Mouse (Mus musculus) right cerebral cortex, adult 2 months (tissue): Measurements from ENCODE around the gene Tesk2.
"Not testable (repeated sequence)": the region's sequence is repeated elsewhere in the genome, so short reads cannot be mapped to it uniquely, and the experiment has no call there.

Source experiments
- DNase-seq, 2 experiments: peaks; one replicate each; pipeline ENCODE4 v3.0.0; 2021 to 2022; ENCODE audit warnings: low spot score in 2 of 2

Gene Tesk2

GRCm38 (mm10) chr4:116720343-116721097 lies at the start of gene Tesk2:
TSS of gene Tesk2 (plus strand) at chr4:116720948.
- peak; percentile 95 for DNase-seq

- no peak for DNase-seq
Observed at GRCm38 (mm10) chr4:116672785-116673184, 48.0 kb upstream of the Tesk2 start.

DNA sequence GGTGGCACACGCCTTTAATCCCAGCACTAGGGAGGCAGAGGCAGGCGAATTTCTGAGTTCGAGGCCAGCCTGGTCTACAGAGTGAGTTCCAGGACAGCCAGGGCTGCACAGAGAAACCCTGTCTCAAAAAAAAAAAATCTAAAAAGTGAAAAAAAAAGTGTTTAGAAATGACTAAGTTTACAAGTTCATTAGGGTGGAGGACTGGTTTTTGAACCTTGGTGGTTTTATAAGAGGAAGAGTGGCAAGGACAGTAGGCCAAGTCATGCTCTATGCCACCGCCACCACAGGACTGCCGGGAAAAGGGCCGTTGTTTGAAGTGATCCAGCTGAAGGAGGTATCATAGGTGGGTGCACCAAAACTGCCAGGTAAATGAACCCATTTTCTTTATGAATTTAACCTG lies 46.0 kb upstream of the Tesk2 start:
- DNase-seq: not testable (repeated sequence)

DNA sequence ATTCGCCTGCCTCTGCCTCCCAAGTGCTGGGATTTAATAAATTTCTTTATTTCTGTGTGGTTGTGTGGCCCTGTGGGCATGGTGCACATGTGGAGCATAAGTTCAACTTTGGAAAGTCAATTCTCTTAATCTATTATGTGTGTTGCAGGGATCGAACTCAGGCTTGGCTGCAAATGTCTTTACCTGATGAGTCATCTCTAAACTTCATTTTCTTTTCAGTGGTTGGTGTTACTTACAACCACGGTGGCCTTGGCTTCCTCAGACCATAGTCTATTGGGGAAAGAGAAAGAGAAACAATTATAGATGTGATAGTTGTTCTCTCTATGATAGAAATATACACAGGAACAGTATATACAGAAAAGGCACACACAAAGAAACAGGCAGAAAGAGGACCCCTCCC lies 44.7 kb upstream of the Tesk2 start:
- DNase-seq: no peak

DNA sequence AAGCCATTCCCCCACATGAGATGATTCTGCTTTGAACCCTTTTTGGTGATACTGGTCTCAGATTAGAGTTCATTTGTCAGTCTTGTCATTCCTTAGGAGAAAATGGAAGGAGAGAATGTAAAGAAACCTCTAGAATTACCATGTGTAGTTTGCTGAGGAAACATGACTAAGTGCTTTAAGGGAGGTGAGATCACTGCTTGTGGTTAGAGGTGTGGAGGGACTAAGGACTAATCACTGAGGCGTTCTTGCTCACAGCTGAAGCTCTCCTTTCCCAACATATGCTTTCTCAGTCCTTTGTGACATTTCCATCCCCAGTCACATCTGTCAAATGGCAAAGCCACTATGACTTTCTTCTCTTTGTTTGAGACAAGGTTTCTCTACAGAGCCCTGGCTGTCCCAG lies 42.9 kb upstream of the Tesk2 start:
- DNase-seq: no peak

- DNase-seq: no peak
Observed at GRCm38 (mm10) chr4:116679141-116679540, 41.6 kb upstream of the Tesk2 start.

- not testable (repeated sequence) for DNase-seq
Observed at GRCm38 (mm10) chr4:116680521-116680920, 40.2 kb upstream of the Tesk2 start.

GRCm38 (mm10) chr4:116683957-116684356 lies 36.8 kb upstream of the Tesk2 start:
- DNase-seq: no peak

DNA sequence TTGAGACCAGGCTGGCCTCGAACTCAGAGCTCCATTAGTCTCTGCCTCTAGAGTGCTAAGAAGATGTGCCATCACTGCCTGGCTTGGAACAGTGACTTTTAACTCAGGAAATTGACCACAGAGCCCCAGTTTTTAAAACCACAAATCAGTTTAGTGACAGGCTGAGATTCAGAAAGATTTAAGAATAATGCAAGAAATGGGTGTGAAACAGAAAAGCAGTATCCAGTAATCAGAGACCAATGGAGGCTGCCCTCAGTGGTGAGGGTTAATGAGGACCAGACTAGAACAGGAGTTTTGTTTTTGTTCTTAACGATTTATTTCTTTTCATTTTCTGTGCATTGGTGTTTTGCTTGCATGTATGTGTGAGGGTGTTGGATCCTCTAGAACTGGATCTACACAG lies 36.1 kb upstream of the Tesk2 start:
- DNase-seq: no peak

GRCm38 (mm10) chr4:116685402-116686061 lies 35.2 kb upstream of the Tesk2 start, which contains the start of gene Prdx1:
TSS of gene Prdx1 (plus strand) at chr4:116685544.
- DNase-seq: peak; percentile 82 to 90

- no peak for DNase-seq
Observed at GRCm38 (mm10) chr4:116687041-116687440, 33.7 kb upstream of the Tesk2 start.

DNA sequence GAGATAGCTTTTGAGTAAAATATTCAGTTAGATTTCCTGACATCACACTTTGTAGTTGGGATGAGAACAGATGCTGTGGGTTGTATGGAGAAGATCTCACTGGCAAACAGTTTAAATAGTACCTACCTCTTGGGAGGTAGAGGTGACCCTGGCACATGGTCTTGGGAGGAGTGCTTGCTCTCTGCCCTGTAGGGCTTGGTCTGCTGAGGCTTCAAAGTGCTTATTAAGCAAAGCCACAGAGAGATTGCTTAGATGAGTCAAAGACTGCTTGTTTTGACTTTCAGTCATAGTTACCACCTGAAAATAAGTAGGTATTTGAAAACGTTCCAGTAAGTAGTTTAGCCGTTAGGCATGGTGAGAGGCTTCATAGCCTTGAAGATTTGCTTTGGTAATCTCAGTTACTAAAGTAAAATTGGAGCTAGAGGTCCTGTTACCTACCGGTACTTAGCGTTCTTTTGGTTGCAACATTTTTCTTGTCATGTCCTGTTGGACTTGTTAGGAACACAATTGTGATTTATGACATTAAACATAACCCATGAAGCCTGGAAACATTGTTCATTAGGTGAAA lies 31.4 kb upstream of the Tesk2 start:
- no peak for DNase-seq

- no peak for DNase-seq
Observed at GRCm38 (mm10) chr4:116692146-116692545, 28.6 kb upstream of the Tesk2 start.

GRCm38 (mm10) chr4:116693785-116694184 lies 27.0 kb upstream of the Tesk2 start:
- DNase-seq: no peak

DNA sequence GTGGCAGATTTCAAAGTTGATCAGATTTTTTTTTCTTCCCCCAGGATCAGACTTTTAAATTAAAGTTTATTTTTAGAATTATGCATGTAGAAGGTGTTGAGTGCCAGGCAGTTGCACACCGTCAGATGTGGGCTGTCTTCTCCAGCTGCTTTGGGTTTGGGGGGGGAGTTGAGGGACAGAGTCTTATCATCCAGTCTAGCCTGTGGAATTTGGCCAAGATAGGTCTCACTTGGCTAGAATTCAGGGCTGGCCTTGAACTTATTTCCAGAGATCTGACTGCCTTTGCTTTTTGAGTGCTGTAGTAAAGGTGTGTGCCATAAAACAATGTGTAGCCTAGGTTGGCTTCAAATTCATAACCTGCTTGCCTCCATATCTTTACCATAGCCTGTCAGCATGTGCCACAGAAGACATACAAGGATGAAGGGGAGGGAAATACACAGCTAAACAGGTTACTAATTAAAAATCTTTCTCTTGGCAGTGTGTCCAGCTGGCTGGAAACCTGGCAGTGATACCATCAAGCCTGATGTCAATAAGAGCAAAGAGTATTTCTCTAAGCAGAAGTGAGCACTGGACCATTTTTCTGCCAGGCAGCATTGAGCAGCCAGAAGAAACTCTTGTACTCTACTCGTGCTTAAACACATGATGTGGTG lies 21.9 kb upstream of the Tesk2 start:
- DNase-seq: no peak

DNA sequence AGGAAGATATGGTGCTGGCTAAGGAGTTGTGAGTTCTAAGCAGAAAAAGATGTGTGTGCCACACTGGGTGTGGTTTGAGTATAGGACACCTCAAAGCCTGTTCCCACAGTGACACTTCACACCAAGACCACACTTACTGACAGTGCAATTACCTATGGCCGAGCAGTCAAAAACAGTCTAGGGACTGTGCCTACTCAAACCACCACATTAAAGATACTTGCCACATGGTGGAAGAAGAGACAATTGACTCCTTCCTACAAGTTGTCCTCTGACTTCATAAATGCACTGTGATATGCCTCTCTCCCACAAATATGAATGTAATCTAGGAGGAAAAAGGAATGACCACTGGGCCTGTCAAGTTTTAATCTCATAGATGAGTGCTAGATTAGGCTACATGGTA lies 19.8 kb upstream of the Tesk2 start:
- no peak for DNase-seq

DNA sequence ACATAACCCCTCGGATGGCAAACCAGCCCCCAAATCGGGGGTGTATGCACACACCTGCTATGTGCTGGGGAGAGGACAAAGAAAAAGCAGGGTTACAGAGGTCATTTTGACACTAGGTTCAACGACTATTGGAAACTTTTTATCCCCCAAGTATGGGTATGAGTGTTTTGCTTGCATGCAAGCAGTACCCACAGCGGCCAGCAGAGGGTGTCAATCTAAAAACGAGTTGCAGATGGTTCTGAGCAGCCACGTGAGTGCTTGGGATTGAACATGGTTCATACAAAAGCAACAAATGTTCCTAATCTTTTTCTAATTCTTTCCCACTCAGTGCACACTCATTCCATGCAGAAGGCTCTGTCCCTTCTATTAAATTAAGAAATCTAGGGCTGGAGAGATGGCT lies 16.9 kb upstream of the Tesk2 start:
- peak; percentile 54 to 64 for DNase-seq

DNA sequence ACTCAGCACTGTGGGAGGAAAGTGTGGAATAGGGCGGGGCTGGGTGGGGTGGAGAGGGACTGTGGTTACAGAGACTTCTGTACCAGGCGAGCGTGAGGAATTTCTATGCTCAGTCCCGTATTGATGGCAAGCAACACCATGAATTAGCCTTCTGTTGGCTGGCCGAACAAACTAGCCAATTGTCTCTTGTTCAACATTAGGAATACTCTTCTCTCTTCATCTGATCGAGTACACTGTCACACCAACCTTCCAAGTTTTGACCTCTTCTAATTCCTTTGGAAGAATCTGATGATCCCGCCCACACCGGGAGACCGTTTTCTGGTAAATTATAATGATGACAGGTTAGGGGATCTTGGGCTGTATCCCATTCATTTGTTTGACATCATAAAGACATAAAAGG lies 13.1 kb upstream of the Tesk2 start:
- DNase-seq: peak; percentile 18 to 51

DNA sequence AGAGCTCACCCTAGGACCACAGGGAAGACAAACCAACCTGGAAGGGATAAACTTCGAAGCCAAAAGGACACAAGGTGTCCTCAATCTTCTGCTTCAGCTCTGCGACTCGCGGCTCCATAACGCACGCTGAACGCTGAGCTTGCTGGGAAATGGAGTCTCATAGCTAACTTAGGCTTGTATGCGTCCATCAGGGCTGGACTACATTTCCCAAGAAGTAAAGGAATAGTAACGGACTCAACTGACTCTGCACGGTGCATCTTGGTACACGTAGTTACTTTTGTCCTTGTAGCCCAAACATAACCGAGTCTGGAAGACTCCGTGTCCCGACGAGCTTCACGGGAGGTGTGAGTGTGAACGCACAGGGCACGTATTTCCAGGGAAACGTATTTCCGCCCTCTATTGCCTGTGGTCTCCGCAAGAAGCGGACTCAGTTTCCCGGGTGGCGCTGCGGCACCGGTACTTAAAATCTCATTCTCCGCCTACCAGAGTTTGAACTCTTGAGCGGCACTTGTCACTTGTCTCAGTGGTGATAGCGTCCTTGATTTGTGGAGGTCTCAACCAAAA lies 12.5 kb upstream of the Tesk2 start, which contains the start of the genes Mmachc and Ccdc163:
Gene Mmachc, minus strand, starts transcription at position 206 of the 564 bp plus-strand sequence.
Gene Ccdc163, plus strand, starts transcription at position 309 of the 564 bp plus-strand sequence.
- peak; percentile 96 to 97 for DNase-seq

GRCm38 (mm10) chr4:116708791-116709390 lies 11.9 kb upstream of the Tesk2 start:
- no peak for DNase-seq

DNA sequence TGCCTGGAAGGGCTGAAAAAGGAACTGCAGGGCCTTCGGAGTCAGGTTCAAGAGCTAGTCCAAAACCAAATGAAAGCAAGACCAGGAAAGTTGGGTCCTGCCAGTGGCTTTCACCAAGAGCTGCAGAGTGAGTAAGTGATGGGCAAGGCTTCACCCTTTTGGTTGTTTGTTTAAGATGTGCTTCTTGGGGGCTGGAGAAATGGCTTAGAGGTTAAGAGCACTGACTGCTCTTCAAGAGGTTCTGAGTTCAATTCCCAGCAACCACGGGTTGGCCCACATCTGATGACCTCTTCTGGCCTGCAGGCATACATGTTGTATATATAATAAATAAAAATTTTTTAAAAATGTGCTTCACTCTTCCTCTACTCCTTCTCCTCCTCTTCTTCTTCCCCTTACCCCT lies 10.6 kb upstream of the Tesk2 start:
- DNase-seq: no peak
